Mouse (Mus musculus): ENCODE measurements around the gene Txndc17. TPM values are rescaled to one million over a fixed set of nuclear protein-coding genes. Genes with fewer than 3 reads are reported as not detected.

The Txndc17 gene
- polyA plus RNA-seq, 1 experiment from 2014 or later: 163 TPM

Other genes with a start within 250 kb of the Txndc17 start
- 0.09 and 0.23 TPM in 2 replicates for gene Aipl1, start 170.0 kb upstream of the Txndc17 start, polyA plus RNA-seq (2014; fragmentation: Nextera tagmentation; extraction: Ambion mirVana)
- gene Pimreg, start 165.5 kb upstream of the Txndc17 start, polyA plus RNA-seq (2014; fragmentation: Nextera tagmentation; extraction: Ambion mirVana): 158 and 169 TPM in 2 replicates
- gene Pitpnm3, start 71.8 kb upstream of the Txndc17 start, polyA plus RNA-seq (2014; fragmentation: Nextera tagmentation; extraction: Ambion mirVana): 0.23 and 0.31 TPM in 2 replicates
- 0.11 and 0.16 TPM in 2 replicates for gene Gm43951, start 707 bp upstream of the Txndc17 start, polyA plus RNA-seq (2014; fragmentation: Nextera tagmentation; extraction: Ambion mirVana)
- gene 4933427D14Rik, start 88 bp upstream of the Txndc17 start, polyA plus RNA-seq (2014; fragmentation: Nextera tagmentation; extraction: Ambion mirVana): 14.5 and 15.6 TPM in 2 replicates
- 50.3 and 51.0 TPM in 2 replicates for gene Med31, start 8.0 kb downstream of the Txndc17 start, polyA plus RNA-seq (2014; fragmentation: Nextera tagmentation; extraction: Ambion mirVana)
- 0.46 TPM in 1 of 2 replicates, not detected in the other for gene Slc13a5, start 59.7 kb downstream of the Txndc17 start, polyA plus RNA-seq (2014; fragmentation: Nextera tagmentation; extraction: Ambion mirVana)
- gene Xaf1, start 94.1 kb downstream of the Txndc17 start, polyA plus RNA-seq (2014; fragmentation: Nextera tagmentation; extraction: Ambion mirVana): 1.3 and 1.6 TPM in 2 replicates
- gene Fbxo39, start 106.9 kb downstream of the Txndc17 start, polyA plus RNA-seq (2014; fragmentation: Nextera tagmentation; extraction: Ambion mirVana): not detected in 2 replicates
- gene Tekt1, start 154.9 kb downstream of the Txndc17 start, polyA plus RNA-seq (2014; fragmentation: Nextera tagmentation; extraction: Ambion mirVana): 4.2 and 4.3 TPM in 2 replicates
- 12.6 and 13.2 TPM in 2 replicates for gene Smtnl2, start 204.2 kb downstream of the Txndc17 start, polyA plus RNA-seq (2014; fragmentation: Nextera tagmentation; extraction: Ambion mirVana)
- gene Ggt6, start 228.0 kb downstream of the Txndc17 start, polyA plus RNA-seq (2014; fragmentation: Nextera tagmentation; extraction: Ambion mirVana): not detected in 2 replicates
- 145 and 146 TPM in 2 replicates for gene Mybbp1a, start 233.8 kb downstream of the Txndc17 start, polyA plus RNA-seq (2014; fragmentation: Nextera tagmentation; extraction: Ambion mirVana)

Measured in neural tube, embryonic 11.5 days (tissue).